Mouse (Mus musculus) left cerebral cortex, postnatal 25 days (tissue): ENCODE measurements at regions not wholly inside any gene's neighbourhood (a gene's known extent, or its start where the extent isn't known, plus 50 kb on each side); places are given as distances from the start of the nearest gene placed in this dataset.

Source experiments
- DNase-seq, 2 experiments: peaks; one replicate each; pipeline ENCODE4 v3.0.0; 2022; ENCODE audit warnings: low spot score in 2 of 2, mixed read lengths in 1 of 2
- intact Hi-C: fragments of 180-260 bp; cut with DNase I; formaldehyde crosslinking; loops from one replicate; pipeline ENCODE4 v1.15.1; 2025

- DNase-seq = no peak
- intact Hi-C loops = no loop called here
Observed at GRCm38 (mm10) chr9:12492890-12493618, 752.6 kb downstream of the Jrkl start.

- DNase-seq = peak in 1 of 2 experiments; percentile 13
- intact Hi-C loops = no loop called here
Observed at GRCm38 (mm10) chr9:12457810-12458209, 787.8 kb downstream of the Jrkl start.

GRCm38 (mm10) chr9:12456695-12457094, 788.9 kb downstream of the Jrkl start:
- intact Hi-C loops = no loop called here
- DNase-seq = no peak

- intact Hi-C loops = no loop called here
- DNase-seq = no peak
Observed at GRCm38 (mm10) chr9:12434171-12434570, 811.5 kb downstream of the Jrkl start.

GRCm38 (mm10) chr9:12421906-12422305, 823.7 kb downstream of the Jrkl start:
- no peak for DNase-seq
- intact Hi-C loops = no loop called here

GRCm38 (mm10) chr9:12408500-12408899, 837.1 kb downstream of the Jrkl start:
- DNase-seq = no peak
- intact Hi-C loops = no loop called here

- intact Hi-C loops = no loop called here
- no peak for DNase-seq
Observed at GRCm38 (mm10) chr9:12404185-12404584, 841.4 kb downstream of the Jrkl start.

GRCm38 (mm10) chr9:12395648-12396047, 850.0 kb downstream of the Jrkl start:
- no peak for DNase-seq
- intact Hi-C loops = no loop called here

- peak in 1 of 2 experiments; percentile 2 for DNase-seq
- intact Hi-C loops = no loop called here
Observed at GRCm38 (mm10) chr9:12380732-12381645, 864.6 kb downstream of the Jrkl start.

GRCm38 (mm10) chr9:12380029-12380428, 865.6 kb downstream of the Jrkl start:
- intact Hi-C loops = no loop called here
- peak in 1 of 2 experiments; percentile 34 for DNase-seq

GRCm38 (mm10) chr9:12344296-12344695, 901.3 kb downstream of the Jrkl start:
- DNase-seq = no peak

GRCm38 (mm10) chr9:12341453-12341852, 904.2 kb downstream of the Jrkl start:
- intact Hi-C loops = no loop called here
- no peak for DNase-seq

More at GRCm38 (mm10) chr9:12344296-12344695, 901.3 kb downstream of the Jrkl start:
- intact Hi-C loops = no loop called here

GRCm38 (mm10) chr9:12313517-12314075, 932.0 kb downstream of the Jrkl start:
- no peak for DNase-seq
- intact Hi-C loops = no loop called here

GRCm38 (mm10) chr9:12313027-12313426, 932.6 kb downstream of the Jrkl start:
- DNase-seq = no peak
- intact Hi-C loops = no loop called here
